Mouse (Mus musculus): ENCODE data around the gene Hes7. TPM values are rescaled to one million over a fixed set of nuclear protein-coding genes. Genes with fewer than 3 reads are reported as not detected.

Gene Hes7
- total RNA-seq, 4 experiments from 2014 or later = 0.20 to 1.3 (median 0.74) TPM

GRCm38 (mm10) chr11:69135361-69135760, 15.2 kb downstream of the Hes7 start:
- DNase-seq (ENCODE audit: low spot score in 2 of 2) = no peak

DNA sequence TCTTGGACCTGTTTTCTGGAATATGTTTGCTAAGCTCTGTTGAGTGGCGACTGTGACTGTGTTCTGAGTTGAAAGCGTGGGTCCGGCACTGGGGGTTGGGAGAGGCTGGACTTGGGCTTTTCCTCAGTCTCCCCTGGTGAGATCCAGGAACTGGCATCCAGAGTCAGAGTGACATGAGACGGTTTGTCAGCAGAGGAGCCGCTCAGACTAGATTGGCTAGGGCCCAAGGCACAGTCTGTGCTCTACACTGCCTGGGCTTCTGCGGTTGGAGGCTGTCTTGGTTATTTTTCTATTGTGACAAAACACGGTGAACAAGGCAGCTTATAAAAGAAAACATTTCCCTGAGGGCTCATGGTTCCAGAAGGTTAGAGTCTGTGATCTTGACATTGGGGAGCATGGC, 27.3 kb downstream of the Hes7 start:
- no peak for DNase-seq (ENCODE audit: low spot score in 2 of 2)

DNA sequence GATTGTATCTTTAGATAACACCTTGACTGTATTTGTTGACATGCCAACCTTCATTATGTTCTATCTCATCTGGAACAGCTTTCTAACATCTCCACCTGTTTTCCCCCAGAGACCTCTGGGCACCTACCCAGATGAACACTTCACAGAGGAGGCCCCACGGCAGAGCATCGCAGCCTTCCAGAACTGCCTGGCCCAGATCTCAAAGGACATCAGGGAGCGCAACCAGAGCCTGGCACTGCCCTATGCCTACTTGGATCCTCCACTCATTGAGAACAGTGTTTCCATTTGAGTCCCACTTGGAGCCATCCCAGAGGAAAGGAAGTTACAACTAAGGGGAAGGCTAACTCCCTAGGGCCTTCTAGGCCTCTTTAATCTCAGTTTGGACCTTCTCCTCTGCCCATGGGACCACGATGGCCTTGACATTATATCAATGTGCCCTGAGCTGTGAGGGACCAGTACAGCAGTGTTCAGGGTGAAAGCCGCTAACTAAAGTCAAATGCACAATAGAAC, 28.3 kb downstream of the Hes7 start:
- no peak for DNase-seq (ENCODE audit: low spot score in 2 of 2)

DNA sequence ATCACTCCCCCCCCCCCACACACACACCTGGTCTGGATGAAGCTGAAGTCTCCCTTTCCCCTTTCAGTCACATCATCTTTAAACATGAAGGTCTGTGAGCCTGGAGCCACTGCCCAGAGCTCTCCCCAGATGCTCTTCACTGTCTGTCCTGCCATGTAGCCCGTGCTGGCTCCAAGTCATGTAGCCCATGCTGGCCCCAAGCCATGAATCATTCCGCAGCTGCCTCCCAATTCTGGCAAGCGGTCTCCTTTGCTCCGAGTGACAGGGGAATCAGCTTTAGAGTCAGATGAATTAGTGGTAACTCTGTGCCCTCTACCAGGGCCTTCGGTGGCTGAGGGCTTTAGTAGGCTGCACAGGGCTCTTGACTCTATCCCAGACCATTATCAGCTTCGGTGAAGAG, 29.5 kb downstream of the Hes7 start:
- no peak for DNase-seq (ENCODE audit: low spot score in 2 of 2)

DNA sequence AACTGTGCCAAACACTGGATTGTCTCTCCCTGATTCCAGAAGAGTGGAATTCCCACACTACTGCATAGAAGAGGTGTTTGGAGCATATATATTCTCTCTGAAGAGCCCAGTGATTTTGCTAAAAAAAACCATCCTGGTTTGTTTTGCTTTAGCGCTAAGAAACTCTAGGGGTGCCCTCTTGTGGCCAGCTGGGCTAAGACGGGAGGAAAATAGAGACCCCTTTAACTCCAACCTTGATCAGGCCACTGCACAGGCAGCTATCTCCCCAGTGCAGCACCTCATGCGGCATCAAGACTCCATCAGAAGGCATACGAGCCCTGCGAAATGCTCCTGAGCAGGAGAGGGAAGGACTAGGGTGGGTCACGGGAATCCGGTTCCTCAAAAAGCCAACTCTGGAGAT, 30.2 kb downstream of the Hes7 start:
- DNase-seq (ENCODE audit: low spot score in 2 of 2) = peak in 1 of 2 experiments; percentile 42

DNA sequence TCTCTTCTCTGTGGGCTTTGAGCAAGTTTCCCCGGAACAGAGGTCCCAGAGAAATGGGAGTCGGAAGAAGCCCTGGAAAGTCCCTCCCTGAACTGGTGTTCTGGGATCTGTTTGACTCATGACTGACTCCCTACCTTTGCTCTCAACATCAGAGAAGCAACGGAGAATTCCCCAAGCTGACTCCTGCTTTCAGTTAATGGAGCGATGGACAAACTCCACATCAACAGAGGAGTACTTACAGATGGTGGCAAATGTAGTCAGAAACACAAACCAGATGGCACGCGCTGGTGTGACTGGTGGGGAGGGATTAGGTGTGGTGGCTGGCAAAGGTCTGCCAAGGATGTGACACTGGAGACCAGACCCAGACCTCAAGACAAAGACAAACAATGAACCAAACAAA, 30.8 kb downstream of the Hes7 start:
- no peak for DNase-seq (ENCODE audit: low spot score in 2 of 2)

GRCm38 (mm10) chr11:69153831-69154230, 33.6 kb downstream of the Hes7 start:
- DNase-seq (ENCODE audit: low spot score in 2 of 2) = no peak

GRCm38 (mm10) chr11:69155351-69155750, 35.1 kb downstream of the Hes7 start:
- DNase-seq (ENCODE audit: low spot score in 2 of 2) = no peak

DNA sequence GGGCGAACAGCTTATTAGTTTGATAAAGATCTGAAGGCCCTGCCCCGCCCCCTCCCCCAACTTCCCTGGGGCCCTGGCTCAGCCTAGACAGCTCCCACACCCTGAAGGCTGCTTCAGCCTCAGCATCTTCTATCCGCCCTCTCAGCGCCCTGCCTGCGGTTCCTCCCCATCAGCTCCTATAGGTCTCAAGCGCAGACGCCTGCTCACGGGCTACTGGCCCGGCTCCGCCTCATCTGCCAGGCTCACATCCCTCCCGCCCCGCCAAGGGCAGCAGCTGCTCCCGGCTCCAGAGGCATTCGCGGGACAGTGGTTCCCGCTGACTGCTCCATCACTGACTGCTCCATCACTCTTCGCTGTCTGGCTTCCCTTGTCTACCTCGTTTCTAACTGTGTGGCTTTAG, 36.6 kb downstream of the Hes7 start, which contains the start of gene Alox12b:
TSS of gene Alox12b (plus strand) at position 190 of the 400 bp plus-strand sequence.
- no peak for DNase-seq (ENCODE audit: low spot score in 2 of 2)

GRCm38 (mm10) chr11:69169313-69169712, 49.1 kb downstream of the Hes7 start:
- DNase-seq (ENCODE audit: low spot score in 2 of 2) = peak in 1 of 2 experiments; percentile 71

GRCm38 (mm10) chr11:69171626-69172025, 51.4 kb downstream of the Hes7 start:
- no peak for DNase-seq (ENCODE audit: low spot score in 2 of 2)

- DNase-seq (ENCODE audit: low spot score in 2 of 2) = no peak
These were observed 52.4 kb downstream of the Hes7 start for GRCm38 (mm10) chr11:69172606-69173005.

Other genes starting within 250 kb of the Hes7 start
- 100 to 1,000 TPM in 3 of 4 experiments, 10 to 100 TPM in 1; 95.2 to 113 (median 110) TPM for gene Ndel1, start 248.5 kb upstream of the Hes7 start, total RNA-seq (2022)
- under 1 TPM in 1 of 4 experiments, not detected in 3; 0.17 TPM for gene Rnf222, start 231.9 kb upstream of the Hes7 start, total RNA-seq (2022)
- gene Rpl26, start 218.8 kb upstream of the Hes7 start, total RNA-seq (2022) = 100 to 1,000 TPM; 920 to 943 (median 931) TPM
- 1 to 10 TPM; 1.1 to 2.2 (median 1.7) TPM for gene Odf4, start 193.3 kb upstream of the Hes7 start, total RNA-seq (2022)
- gene Arhgef15, start 162.9 kb upstream of the Hes7 start, total RNA-seq (2022) = 10 to 100 TPM; 35.5 to 40.0 (median 38.3) TPM
- 1 to 10 TPM; 4.0 to 8.6 (median 7.1) TPM for gene Slc25a35, start 152.3 kb upstream of the Hes7 start, total RNA-seq (2022)
- gene Rangrf, start 145.2 kb upstream of the Hes7 start, total RNA-seq (2022) = 10 to 100 TPM; 15.9 to 23.4 (median 19.8) TPM
- gene Pfas, start 111.9 kb upstream of the Hes7 start, total RNA-seq (2022) = 10 to 100 TPM; 20.3 to 22.2 (median 20.9) TPM
- gene Ctc1, start 104.5 kb upstream of the Hes7 start, total RNA-seq (2022) = 10 to 100 TPM; 37.1 to 42.9 (median 39.7) TPM
- under 1 TPM; 0.53 to 0.80 (median 0.62) TPM for gene Aurkb, start 74.8 kb upstream of the Hes7 start, total RNA-seq (2022)
- gene Borcs6, start 60.7 kb upstream of the Hes7 start, total RNA-seq (2022) = 10 to 100 TPM; 32.3 to 37.9 (median 33.5) TPM
- gene Tmem107, start 49.6 kb upstream of the Hes7 start, total RNA-seq (2022) = 10 to 100 TPM; 15.2 to 19.4 (median 17.1) TPM
- 1,000 to 10,000 TPM; 1,002 to 1,054 (median 1,038) TPM for gene Vamp2, start 31.9 kb upstream of the Hes7 start, total RNA-seq (2022)
- gene Per1, start 25.2 kb upstream of the Hes7 start, total RNA-seq (2022) = 100 to 1,000 TPM; 105 to 140 (median 114) TPM
- 1 to 10 TPM; 1.1 to 1.4 (median 1.3) TPM for gene 9130213A22Rik, start 2.2 kb downstream of the Hes7 start, total RNA-seq (2022)
- gene Aloxe3, start 5.5 kb downstream of the Hes7 start, total RNA-seq (2022) = 10 to 100 TPM in 1 of 4 experiments, 1 to 10 TPM in 3; 5.9 to 11.4 (median 8.9) TPM
- gene Alox12b, start 36.6 kb downstream of the Hes7 start, total RNA-seq (2022) = 1 to 10 TPM; 5.7 to 8.9 (median 7.7) TPM
- 10 to 100 TPM in 2 of 4 experiments, 1 to 10 TPM in 2; 9.2 to 11.4 (median 10.2) TPM for gene Alox8, start 77.4 kb downstream of the Hes7 start, total RNA-seq (2022)
- 1 to 10 TPM; 1.3 to 1.8 (median 1.5) TPM for gene Gucy2e, start 116.6 kb downstream of the Hes7 start, total RNA-seq (2022)
- 10 to 100 TPM; 14.9 to 19.9 (median 17.4) TPM for gene Cntrob, start 203.4 kb downstream of the Hes7 start, total RNA-seq (2022)
- gene Trappc1, start 203.6 kb downstream of the Hes7 start, total RNA-seq (2022) = 10 to 100 TPM; 47.7 to 54.7 (median 51.5) TPM
- 10 to 100 TPM; 72.7 to 84.4 (median 78.8) TPM for gene Kcnab3, start 205.9 kb downstream of the Hes7 start, total RNA-seq (2022)
- 100 to 1,000 TPM; 160 to 180 (median 169) TPM for gene Rnf227, start 220.1 kb downstream of the Hes7 start, total RNA-seq (2022)
- gene Chd3, start 249.0 kb downstream of the Hes7 start, total RNA-seq (2022) = 100 to 1,000 TPM; 370 to 420 (median 387) TPM

Data from left cerebral cortex, adult 8-10 months (tissue).